Mouse (Mus musculus) kidney, adult 18-20 months (tissue): ENCODE measurements at regions not wholly inside any gene's neighbourhood (a gene's known extent, or its start where the extent isn't known, plus 50 kb on each side); places are given as distances from the start of the nearest gene placed in this dataset.

ENCODE experiments used
- DNase-seq: peaks from one replicate; pipeline ENCODE4 v3.0.0; 2021

DNA sequence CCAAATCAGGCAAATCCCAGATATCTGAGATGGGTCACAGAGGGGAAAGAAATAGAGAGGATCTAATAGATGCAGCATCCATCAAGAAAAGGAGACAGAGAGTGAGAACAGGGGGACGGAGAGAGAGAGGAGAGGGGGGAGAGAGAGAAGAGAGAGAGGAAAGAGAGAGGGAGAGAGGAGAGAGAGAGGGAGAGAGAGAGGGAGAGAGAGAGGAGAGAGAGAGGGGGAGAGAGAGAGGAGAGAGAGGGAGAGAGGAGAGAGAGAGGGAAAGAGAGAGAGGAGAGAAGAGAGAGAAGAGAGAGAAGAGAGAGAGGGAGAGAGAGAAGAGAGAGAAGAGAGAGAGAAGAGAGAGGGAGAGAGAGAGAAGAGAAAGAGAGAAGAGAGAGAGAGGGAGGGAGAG is 462.7 kb downstream of the Rnf144b start:
- no peak for DNase-seq

DNA sequence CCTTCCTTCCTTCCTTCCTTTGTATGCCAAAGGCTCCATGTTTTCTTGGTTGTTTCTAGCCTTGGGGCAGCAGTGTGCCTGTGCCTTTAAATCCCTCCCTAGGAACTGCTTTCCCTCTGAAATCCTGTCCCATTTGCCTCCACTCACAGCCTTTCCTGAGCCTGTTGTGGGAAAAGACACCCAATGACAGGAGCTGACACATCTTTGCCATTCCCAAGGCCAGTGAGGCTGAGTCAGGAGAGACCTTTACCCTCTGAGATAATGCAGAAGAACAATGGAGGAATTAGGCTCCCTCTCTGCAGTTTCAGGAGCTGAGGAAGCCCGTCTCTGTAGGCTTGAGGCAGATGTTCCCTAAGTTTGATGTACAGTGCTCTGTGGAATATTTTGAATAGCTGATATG is 480.2 kb downstream of the Rnf144b start:
- no peak for DNase-seq

GRCm38 (mm10) chr13:47611439-47611838 is 489.0 kb downstream of the Rnf144b start:
- no peak for DNase-seq

- DNase-seq: no peak
Observed at GRCm38 (mm10) chr13:47636511-47637103, 514.2 kb downstream of the Rnf144b start.

DNA sequence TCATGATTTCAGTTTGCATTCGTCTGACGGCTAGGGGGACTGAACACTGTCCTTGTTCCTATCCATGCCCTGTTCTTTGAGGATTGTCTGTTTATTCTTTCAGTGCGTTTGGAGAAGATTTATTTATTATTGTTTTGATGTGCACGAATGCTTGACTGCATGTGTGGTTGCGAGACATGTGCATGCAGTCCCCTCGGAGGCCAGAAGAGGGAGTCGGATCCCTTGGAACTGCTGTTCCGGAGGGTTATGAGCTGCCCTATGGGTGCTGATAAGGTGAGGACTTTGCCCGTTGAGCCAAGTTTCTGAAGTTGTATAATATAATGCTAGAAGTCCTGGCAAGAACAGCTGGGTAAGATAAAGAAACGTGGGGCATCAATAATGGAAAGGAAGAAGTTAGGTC is 519.9 kb downstream of the Rnf144b start:
- no peak for DNase-seq

DNA sequence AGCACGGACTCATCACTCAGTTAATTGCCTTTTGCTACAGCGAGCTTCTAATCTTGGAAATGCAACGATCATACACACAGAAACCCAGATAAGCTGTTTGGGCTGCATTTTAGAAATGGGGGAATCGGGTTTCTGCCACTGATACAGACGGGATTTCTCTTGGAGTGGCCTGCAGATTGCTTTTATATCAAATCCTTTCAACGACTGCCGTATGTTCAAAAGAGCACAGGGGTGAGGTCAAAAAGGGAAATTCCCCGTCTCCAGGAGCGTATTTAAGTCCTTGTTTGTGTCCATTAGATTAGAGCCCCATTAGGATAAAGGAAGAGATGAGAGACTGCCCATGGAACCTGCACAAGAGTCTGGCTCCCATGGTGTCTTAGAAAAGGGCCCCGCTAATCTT is 522.6 kb downstream of the Rnf144b start:
- DNase-seq: no peak

DNA sequence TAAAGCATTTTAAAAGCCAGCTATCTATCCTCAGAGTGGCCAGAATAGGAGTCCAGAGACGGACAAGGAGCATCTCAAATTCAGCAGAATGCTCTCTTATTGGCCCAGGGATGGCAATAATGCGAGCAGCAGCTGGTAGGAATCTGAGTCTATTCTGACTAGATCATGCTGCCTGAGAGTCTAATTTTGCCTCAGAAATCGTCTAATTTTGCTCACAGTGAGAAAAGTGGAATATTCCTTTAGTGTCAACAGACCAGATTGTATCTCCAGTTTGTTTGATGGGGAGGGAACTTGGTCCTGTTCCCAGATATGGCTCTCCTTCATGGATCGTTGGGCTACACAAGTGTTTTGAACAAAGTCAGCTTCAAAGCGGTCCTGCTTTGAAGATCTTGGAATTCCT is 525.2 kb downstream of the Rnf144b start:
- DNase-seq: no peak

- no peak for DNase-seq
Observed at GRCm38 (mm10) chr13:47650093-47650492, 527.6 kb downstream of the Rnf144b start.

DNA sequence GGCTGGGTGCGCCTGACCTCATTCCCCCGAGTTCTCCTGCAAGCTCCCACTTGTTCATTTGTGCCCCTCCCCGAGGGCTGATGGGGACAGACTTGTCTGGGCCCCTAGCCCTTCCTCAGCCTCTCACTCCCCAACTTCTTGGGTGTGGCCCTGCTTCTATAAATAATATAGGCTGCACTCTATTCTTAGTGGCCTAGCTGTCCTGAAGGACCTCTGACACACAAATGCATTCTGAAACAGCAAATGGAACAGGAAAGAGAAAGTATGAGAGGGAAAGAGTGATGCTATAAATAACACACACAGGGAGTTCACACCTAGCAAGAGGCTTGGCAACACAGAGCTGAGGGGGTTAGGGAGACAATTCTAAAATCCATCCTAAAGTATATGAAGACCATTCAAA is 544.0 kb downstream of the Rnf144b start:
- no peak for DNase-seq

DNA sequence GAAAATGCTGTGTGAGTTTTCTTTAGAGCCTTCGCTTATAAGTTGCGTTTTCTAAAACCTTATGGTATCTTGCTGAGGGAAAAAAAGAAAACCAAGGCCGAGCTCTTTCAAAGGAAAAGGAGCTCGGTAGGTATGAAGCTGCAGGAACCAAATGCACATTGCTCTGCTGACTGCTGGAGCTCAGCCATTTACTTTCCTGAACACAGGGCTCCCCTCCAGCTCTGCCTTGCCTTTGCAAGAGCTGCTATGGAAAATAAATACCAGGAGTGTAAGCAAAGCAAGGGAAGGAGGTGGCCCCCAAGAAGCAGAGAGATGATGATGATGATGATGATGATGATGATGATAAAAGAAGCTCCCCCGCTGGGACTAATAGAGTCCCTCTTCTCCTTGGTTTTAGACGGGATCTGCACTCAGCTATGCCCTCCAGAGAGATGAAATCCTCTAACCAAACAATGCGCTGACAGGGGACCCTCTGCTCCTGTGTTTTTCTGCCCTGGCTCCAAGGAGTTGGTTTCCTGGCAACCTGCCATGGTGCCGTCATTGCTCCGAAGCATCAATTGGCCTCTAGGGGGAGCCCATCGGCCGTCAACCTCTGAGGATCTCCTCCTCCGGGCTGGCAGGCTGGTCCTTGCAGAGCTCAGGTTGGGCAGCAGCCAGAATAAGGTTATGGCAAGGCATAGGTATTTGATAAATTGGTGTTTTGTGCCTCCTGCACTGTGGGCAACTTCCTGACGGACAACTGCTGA is 544.7 kb downstream of the Rnf144b start:
- DNase-seq: peak; percentile 90

GRCm38 (mm10) chr13:47688131-47688530 is 565.7 kb downstream of the Rnf144b start:
- DNase-seq: no peak

DNA sequence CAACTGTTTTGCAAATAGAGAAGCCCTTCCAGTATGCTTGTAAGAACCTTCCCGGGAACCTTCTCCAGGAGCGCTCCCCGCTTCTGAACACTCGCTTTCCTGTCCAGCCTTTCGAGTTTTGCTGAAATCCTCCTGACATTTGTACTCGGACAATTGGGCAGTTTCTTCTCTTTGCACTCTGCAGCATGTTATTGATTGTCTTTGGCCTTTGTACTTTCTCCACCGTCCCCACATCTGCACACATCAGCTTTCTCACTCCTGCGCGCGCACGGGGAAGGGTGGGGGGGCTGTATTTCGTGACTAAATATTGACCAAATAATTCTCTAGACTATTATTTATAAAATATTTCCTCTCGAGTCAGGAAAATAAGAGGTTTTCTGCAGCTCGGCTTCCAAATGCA is 567.2 kb upstream of the Id4 start:
- DNase-seq: no peak

DNA sequence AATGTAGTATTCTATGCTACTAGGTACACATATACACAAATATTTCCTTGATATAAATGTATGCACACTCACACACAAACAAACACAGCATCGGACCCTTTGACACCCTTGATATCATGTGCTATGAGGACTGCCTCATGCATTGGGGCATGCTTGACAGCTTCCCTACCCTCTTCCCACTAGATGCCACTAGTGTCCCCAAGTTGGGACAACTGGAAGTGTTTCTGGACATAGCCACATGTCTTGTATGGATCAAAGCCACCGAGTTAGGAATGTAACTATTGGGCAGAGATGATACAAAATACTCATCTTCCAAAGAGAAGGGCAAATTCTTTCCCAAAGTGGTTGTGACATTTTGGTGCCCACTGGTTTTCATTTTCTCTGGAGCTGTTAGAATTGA is 565.2 kb upstream of the Id4 start:
- DNase-seq: no peak

DNA sequence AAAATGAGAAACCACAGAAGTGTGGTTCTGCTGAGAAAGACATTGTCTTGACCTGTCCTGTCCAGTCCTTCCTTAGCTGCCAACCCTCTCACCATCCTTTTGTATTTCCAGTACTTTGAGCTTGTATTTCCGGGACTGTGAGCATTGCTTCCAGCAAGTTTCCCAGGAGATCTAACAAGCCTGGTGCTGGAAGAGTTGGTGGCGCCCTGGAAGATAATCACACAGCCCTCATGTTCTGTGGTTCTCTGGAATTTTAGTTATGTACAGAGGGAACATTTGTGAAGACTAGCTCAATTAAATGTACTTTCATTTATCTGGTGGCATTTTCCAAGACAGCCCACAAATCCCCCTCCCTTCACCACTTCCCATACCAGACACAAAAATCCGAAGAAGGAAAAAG is 560.5 kb upstream of the Id4 start:
- no peak for DNase-seq

DNA sequence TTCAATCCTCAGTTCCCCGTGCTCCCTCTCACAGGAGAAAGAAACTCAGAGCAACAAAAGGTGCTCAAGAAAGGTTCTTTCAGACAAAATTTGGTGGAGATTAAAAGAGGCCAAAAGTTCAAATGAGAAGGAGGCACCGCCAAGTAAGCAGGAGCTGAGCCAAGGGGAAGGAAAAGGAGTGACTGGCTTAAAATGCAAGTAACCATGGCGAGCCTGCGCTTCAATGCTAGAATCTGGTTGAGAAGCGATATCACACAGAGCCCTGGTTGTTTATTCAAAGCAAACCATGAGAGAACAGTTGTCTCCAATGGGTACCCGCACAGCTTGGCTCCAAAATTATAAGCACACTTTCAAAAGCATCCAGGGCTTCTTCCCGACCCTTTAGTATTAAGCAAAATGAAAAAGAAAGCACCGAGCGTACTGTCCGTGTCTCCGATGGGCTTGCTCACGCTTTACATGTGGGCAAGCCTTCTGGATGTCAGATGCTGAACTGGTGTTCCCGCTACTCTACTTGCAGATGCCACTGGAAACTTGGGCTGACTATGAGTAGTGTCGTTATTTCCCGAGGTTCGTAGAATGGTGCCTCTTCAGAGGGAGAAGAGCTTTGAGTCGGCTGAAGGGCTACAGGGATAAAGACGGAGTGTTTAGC is 552.9 kb upstream of the Id4 start:
- DNase-seq: no peak

DNA sequence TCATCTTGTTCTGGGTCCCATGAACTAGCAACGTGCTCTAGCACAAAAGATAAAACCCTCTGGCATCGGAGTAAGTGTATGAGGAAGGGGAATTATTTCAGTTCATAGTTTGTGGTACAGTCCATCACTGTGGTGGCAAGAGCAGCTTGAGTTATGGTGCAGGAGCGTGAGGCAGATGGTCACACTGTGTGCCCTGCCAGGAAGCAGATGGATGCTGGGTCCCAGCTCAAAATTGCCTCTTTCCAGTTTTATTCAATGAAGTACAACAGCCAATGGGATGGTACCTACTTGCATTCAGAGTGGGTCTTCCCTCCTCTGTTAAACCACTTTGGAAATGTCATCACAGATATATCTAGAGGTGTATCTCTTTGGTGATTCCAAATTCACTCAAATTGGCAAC is 551.7 kb upstream of the Id4 start:
- DNase-seq: no peak

DNA sequence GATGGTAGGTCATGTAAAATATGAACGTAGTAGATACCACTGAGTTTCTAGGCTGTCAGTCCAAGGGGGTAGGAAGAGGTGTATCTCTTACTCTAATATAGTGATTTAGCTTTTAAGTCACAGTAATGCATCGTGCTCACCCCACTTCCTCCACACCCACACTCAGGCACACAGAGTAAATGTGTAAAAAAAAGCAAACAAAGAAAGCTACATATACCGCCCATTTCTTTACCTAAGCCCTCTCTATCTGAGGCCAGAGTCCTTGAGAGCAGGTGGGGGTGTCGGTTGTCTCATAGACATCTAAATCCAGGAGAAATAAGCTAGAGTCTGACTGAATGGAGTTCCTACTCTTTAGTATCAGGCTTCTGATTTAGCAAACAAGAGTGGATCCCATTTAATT is 548.5 kb upstream of the Id4 start:
- no peak for DNase-seq

GRCm38 (mm10) chr13:47716265-47716664 is 544.8 kb upstream of the Id4 start:
- no peak for DNase-seq

DNA sequence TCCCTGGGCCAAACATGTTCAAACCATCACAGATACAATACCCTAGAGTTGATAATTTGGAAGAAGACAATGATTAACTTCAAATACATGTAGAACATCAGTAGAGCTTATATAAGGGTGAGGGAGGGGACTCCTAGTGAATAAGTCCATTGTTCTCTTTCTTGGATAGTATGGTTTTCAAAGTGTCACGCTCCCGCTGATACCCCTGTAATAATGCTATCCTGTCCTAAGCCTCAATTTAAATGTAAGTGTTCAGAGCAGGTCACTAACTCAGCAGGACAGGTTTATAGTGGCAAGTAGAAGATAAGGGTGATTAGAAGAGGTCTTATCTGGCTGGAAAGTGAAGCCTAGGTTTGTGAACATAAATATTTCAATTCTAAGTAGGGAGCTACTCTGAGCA is 540.4 kb upstream of the Id4 start:
- no peak for DNase-seq

DNA sequence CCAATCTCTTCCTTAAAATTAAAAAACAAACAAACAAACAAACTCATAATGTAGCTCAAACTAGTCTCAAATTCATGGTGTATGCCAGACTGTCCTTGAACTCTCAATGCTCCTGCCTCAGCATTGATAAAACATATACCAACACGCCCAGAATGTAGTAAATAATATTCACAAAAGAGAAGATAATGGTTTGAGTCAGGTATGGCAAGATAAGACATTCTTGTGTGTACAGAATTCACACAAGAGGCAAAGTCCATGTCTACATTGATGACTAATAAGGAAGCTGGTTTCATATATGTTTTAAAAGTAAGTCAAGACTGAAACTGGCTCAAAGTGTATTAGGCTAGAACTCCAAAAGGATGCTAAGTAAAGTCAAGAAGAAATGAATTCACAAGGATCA is 526.6 kb upstream of the Id4 start:
- DNase-seq: no peak

DNA sequence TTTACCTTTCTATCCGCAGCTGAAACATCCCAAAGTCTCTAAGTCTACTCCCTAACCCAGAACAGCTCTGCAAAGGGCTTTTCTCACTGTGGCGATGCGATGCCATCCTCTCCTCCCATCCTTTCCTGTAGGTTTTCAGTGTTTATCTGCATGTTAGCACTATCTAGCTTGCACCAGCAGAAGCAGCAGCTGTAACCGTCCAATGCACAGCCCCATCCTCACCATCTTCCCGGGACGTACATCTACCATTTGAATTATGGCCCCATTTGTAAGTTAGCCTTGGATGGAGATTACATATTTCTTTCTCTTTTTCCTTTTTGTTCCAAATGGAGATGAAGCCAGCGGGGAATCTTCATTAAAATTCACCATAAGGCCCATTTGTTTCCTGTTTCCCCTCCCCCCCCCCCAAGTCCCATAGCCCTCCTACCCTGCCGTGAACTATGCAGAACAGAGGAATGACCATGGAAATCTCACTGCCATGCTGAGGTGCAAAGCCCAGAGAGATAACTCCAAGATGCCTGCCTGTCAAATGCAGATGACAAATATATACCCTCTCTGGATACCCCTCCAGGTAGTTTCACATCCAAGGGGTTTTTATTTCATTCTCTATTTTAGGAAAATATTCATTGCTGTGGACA is 525.5 kb upstream of the Id4 start:
- no peak for DNase-seq

GRCm38 (mm10) chr13:47748906-47749305 is 512.1 kb upstream of the Id4 start:
- no peak for DNase-seq

- no peak for DNase-seq
Observed at GRCm38 (mm10) chr13:47751033-47751432, 510.0 kb upstream of the Id4 start.
